Mouse (Mus musculus) forebrain, embryonic 14.5 days (tissue): ENCODE measurements around the gene Atf7. TPM values are rescaled to one million over a fixed set of nuclear protein-coding genes. Genes with fewer than 3 reads are reported as not detected.
A peak's percentile ranks its signal among the peaks of the same experiment; 100 is the strongest.

ENCODE experiments used
- ATAC-seq: fragments of 200-750 bp; cut with Nextera tagmentation; 2 replicates; pipeline ENCODE4 v1.8.0; 2017; ENCODE audit warnings: mild to moderate bottlenecking, moderate library complexity
- DNase-seq: peaks from one replicate; pipeline ENCODE4 v3.0.0-alpha.2; 2015; ENCODE audit warnings: low spot score
- H3K27ac ChIP-seq: fragments of 300-500 bp; sonication (generic); 2 replicates; pipeline ENCODE4 v1.5.1; 2014; ENCODE audit warnings: low read depth, mild to moderate bottlenecking, control low read depth, low read length, moderate library complexity
- H3K27me3 ChIP-seq: fragments of 300-500 bp; sonication (generic); replicated peaks from 2 replicates; pipeline ENCODE4 v1.6.1; 2014; ENCODE audit warnings: low read length, control low read depth, mixed read lengths; ENCODE audit not compliant: control insufficient read depth, insufficient read depth
- H3K36me3 ChIP-seq: fragments of 300-500 bp; sonication (generic); 2 replicates; pipeline ENCODE4 v1.6.1; 2014; ENCODE audit warnings: low read length, control low read depth; ENCODE audit not compliant: control insufficient read depth, insufficient read depth
- H3K4me1 ChIP-seq: fragments of 300-500 bp; sonication (generic); 2 replicates; pipeline ENCODE4 v1.6.1; 2014; ENCODE audit warnings: antibody characterized with exemption, low read length, control low read depth; ENCODE audit not compliant: control insufficient read depth, insufficient read depth
- H3K4me2 ChIP-seq: fragments of 300-500 bp; sonication (generic); 2 replicates; pipeline ENCODE4 v1.6.1; 2014; ENCODE audit warnings: mild to moderate bottlenecking, control low read depth, low read length
- H3K4me3 ChIP-seq: fragments of 300-500 bp; sonication (generic); 2 replicates; pipeline ENCODE4 v1.5.1; 2014; ENCODE audit warnings: low read depth, low read length, control low read depth
- H3K9ac ChIP-seq: fragments of 300-500 bp; sonication (generic); 2 replicates; pipeline ENCODE4 v1.6.1; 2014; ENCODE audit warnings: mild to moderate bottlenecking, low read length, control low read depth, moderate library complexity
- H3K9me3 ChIP-seq: fragments of 300-500 bp; sonication (generic); replicated peaks from 2 replicates; pipeline ENCODE4 v1.6.1; 2016; ENCODE audit warnings: low read length, control low read depth, mixed read lengths; ENCODE audit not compliant: control insufficient read depth
- WGBS: fragments of 180-500 bp; shearing (Covaris S2); extraction: QIAGEN DNeasy Blood & Tissue Kit; methylation state at CpG from one replicate; pipeline ENCODE4 v1.1.7; 2014; 5-methylcytosine and 5-hydroxymethylcytosine counted together
- polyA plus RNA-seq: library from polyadenylated mRNA; unstranded; fragments of >200 nt; fragmentation: Nextera tagmentation; extraction: Ambion mirVana; gene quantifications from 2 replicates; pipeline ENCODE4 v1.2.1, GENCODE M21; 2014

The Atf7 gene
- polyA plus RNA-seq: 12.6 and 15.4 TPM in 2 replicates

GRCm38 (mm10) chr15:102624970-102625686 is at the start of gene Atf7, which contains the start of gene Gm28047:
Atf7 (minus strand) TSS chr15:102625464.
Gm28047 (minus strand) TSS chr15:102625067.
- peak within 1 kb of the TSS; percentile 51 for H3K4me3 ChIP-seq
- no peaks in the 10 kb centered on the region for H3K27me3 ChIP-seq
- peak within 1 kb of the TSS; percentile 84 for H3K4me2 ChIP-seq
- WGBS: 1% methylated on average over 50 of the region's 51 CpGs
- H3K9me3 ChIP-seq: no peaks in the 10 kb centered on the region
- ATAC-seq: peak; percentile 99
- peaks cover 12% of the 10 kb centered on the region for H3K4me1 ChIP-seq
- peak; percentile 99 for DNase-seq
- H3K9ac ChIP-seq: peak within 1 kb of the TSS; percentile 66
- H3K27ac ChIP-seq: peak within 1 kb of the TSS; percentile 92
- H3K36me3 ChIP-seq: no peaks in the 10 kb centered on the region

- DNase-seq (peak; percentile 87), ATAC-seq (peak; percentile 27)
- Histone ChIP-seq H3K9me3 (no peaks in the 10 kb centered on the region), H3K36me3 (0 out of 2 replicates have a peak, but pooled peaks cover 1% of the 10 kb centered on the region), H3K9ac (no peak overlapping the region), H3K4me1 (peaks cover 22% of the 10 kb centered on the region), H3K4me2 (peak overlapping the region; percentile 66), H3K4me3 (peak overlapping the region; percentile 8; the same call in 1 of the 2 replicates), H3K27me3 (no peaks in the 10 kb centered on the region), H3K27ac (0 out of 2 replicates have a peak overlapping the region, but pooled peaks have one; percentile 14)
- 9% methylated on average over 10 of the region's 10 CpGs for WGBS
These were observed 48.3 kb upstream of the Atf7 start for GRCm38 (mm10) chr15:102673548-102673947.

GRCm38 (mm10) chr15:102672215-102673071 is 47.2 kb upstream of the Atf7 start, which contains the start of gene Atp5g2:
Atp5g2 (minus strand) TSS chr15:102672352.
- peak; percentile 64 for DNase-seq
- 3% methylated on average over 37 of the region's 37 CpGs for WGBS
- peaks cover 22% of the 10 kb centered on the region for H3K4me1 ChIP-seq

GRCm38 (mm10) chr15:102671721-102672214 is 46.5 kb upstream of the Atf7 start:
- H3K4me1 ChIP-seq: peaks cover 22% of the 10 kb centered on the region
- DNase-seq: peak; percentile 81
- peak overlapping the region; percentile 99 for H3K27ac ChIP-seq
- H3K9ac ChIP-seq: peak overlapping the region; percentile 90
- peaks cover 17% of the 10 kb centered on the region for H3K36me3 ChIP-seq
- ATAC-seq: peak; percentile 65
- H3K27me3 ChIP-seq: no peaks in the 10 kb centered on the region
- H3K4me2 ChIP-seq: peak overlapping the region; percentile 66
- 1% methylated on average over 28 of the region's 34 CpGs for WGBS
- no peaks in the 10 kb centered on the region for H3K9me3 ChIP-seq
- H3K4me3 ChIP-seq: peak overlapping the region; percentile 47

More at GRCm38 (mm10) chr15:102672215-102673071, 47.2 kb upstream of the Atf7 start, which contains the start of gene Atp5g2:
- peak within 1 kb of the TSS; percentile 99 for H3K27ac ChIP-seq
- peak within 1 kb of the TSS; percentile 90 for H3K9ac ChIP-seq
- peaks cover 10% of the 10 kb centered on the region for H3K36me3 ChIP-seq
- no peaks in the 10 kb centered on the region for H3K9me3 ChIP-seq
- H3K4me2 ChIP-seq: peak within 1 kb of the TSS; percentile 66
- ATAC-seq: no peak
- H3K4me3 ChIP-seq: peak within 1 kb of the TSS; percentile 47
- H3K27me3 ChIP-seq: no peaks in the 10 kb centered on the region

- H3K9me3 ChIP-seq: no peaks in the 10 kb centered on the region
- H3K36me3 ChIP-seq: peaks cover 23% of the 10 kb centered on the region
- ATAC-seq: peak; percentile 91
- no peaks in the 10 kb centered on the region for H3K27me3 ChIP-seq
- H3K27ac ChIP-seq: peak overlapping the region; percentile 99
- WGBS: under 1% methylated on average over 49 of the region's 53 CpGs
- H3K4me2 ChIP-seq: peak overlapping the region; percentile 96
- H3K4me1 ChIP-seq: peaks cover 22% of the 10 kb centered on the region
- peak; percentile 99 for DNase-seq
- peak overlapping the region; percentile 97 for H3K9ac ChIP-seq
- peak overlapping the region; percentile 82 for H3K4me3 ChIP-seq
These were observed 45.7 kb upstream of the Atf7 start for GRCm38 (mm10) chr15:102670767-102671575.

GRCm38 (mm10) chr15:102670281-102670680 is 45.0 kb upstream of the Atf7 start:
- H3K4me3 ChIP-seq: peak overlapping the region; percentile 82
- peaks cover 28% of the 10 kb centered on the region for H3K36me3 ChIP-seq
- peak overlapping the region; percentile 97 for H3K9ac ChIP-seq
- H3K27ac ChIP-seq: peak overlapping the region; percentile 90
- H3K4me1 ChIP-seq: peaks cover 22% of the 10 kb centered on the region
- WGBS: 10% methylated on average over 6 of the region's 6 CpGs
- no peaks in the 10 kb centered on the region for H3K27me3 ChIP-seq
- H3K4me2 ChIP-seq: peak overlapping the region; percentile 96
- ATAC-seq: no peak
- DNase-seq: no peak
- no peaks in the 10 kb centered on the region for H3K9me3 ChIP-seq

- H3K27ac ChIP-seq: no peak overlapping the region
- no peaks in the 10 kb centered on the region for H3K27me3 ChIP-seq
- H3K9ac ChIP-seq: no peak overlapping the region
- ATAC-seq (no peak), DNase-seq (no peak)
- H3K4me3 ChIP-seq: peak overlapping the region; percentile 82; the same call in 1 of the 2 replicates
- 89% methylated on average over 8 of the region's 8 CpGs for WGBS
- peaks cover 22% of the 10 kb centered on the region for H3K4me1 ChIP-seq
- H3K9me3 ChIP-seq: no peaks in the 10 kb centered on the region
- peak overlapping the region; percentile 96 for H3K4me2 ChIP-seq
- H3K36me3 ChIP-seq: peaks cover 35% of the 10 kb centered on the region
These were observed 44.3 kb upstream of the Atf7 start for GRCm38 (mm10) chr15:102669571-102669970.

- Histone ChIP-seq H3K4me3 (no peak overlapping the region), H3K27me3 (no peaks in the 10 kb centered on the region), H3K4me1 (peaks cover 9% of the 10 kb centered on the region; the same call in 1 of the 2 replicates), H3K27ac (no peak overlapping the region), H3K9ac (no peak overlapping the region), H3K36me3 (peaks cover 69% of the 10 kb centered on the region), H3K4me2 (no peak overlapping the region), H3K9me3 (no peaks in the 10 kb centered on the region)
- DNase-seq (peak; percentile 59), ATAC-seq (peak; percentile 58; the same call in 1 of the 2 replicates)
- 49% methylated on average over 4 of the region's 4 CpGs for WGBS
These were observed 40.2 kb upstream of the Atf7 start for GRCm38 (mm10) chr15:102665494-102665893.
